Mouse (Mus musculus): ENCODE results near the gene Tmem100. TPM values are rescaled to one million over a fixed set of nuclear protein-coding genes. Genes with fewer than 3 reads are reported as not detected.

The Tmem100 gene
- polyA plus RNA-seq, 1 experiment: 1.1 TPM

- H3K27ac ChIP-seq (ENCODE audit: control insufficient read depth, insufficient read depth, low read depth, low read length, poor library complexity): no peak overlapping the region
- H3K4me3 ChIP-seq (replicated peaks; ENCODE audit: control insufficient read depth, low read depth, low read length): no peak overlapping the region
- no peaks in the 10 kb centered on the region for H3K4me1 ChIP-seq (ENCODE audit: control insufficient read depth, insufficient read depth, low read length)
- WGBS: 78% methylated on average over 5 of the region's 5 CpGs
- TF ChIP-seq POLR2A (IDR thresholded peaks at IDR 0.05; ENCODE audit: borderline replicate concordance, control insufficient read depth, low read depth, low read length) (no peak), CTCF (IDR thresholded peaks at IDR 0.05; ENCODE audit: control insufficient read depth, insufficient read depth, low read length) (no peak)
Measured at GRCm38 (mm10) chr11:90026802-90027174, 3.4 kb upstream of the Tmem100 start.

- no peaks in the 10 kb centered on the region for H3K4me1 ChIP-seq (ENCODE audit: control insufficient read depth, insufficient read depth, low read length)
- no peak for TF ChIP-seq POLR2A (IDR thresholded peaks at IDR 0.05; ENCODE audit: borderline replicate concordance, control insufficient read depth, low read depth, low read length)
- no peak for TF ChIP-seq CTCF (IDR thresholded peaks at IDR 0.05; ENCODE audit: control insufficient read depth, insufficient read depth, low read length)
- H3K4me3 ChIP-seq (replicated peaks; ENCODE audit: control insufficient read depth, low read depth, low read length): no peak overlapping the region
- H3K27ac ChIP-seq (ENCODE audit: control insufficient read depth, insufficient read depth, low read depth, low read length, poor library complexity): no peak overlapping the region
- WGBS: 70% methylated on average over 7 of the region's 7 CpGs
Measured at GRCm38 (mm10) chr11:90027216-90027615, 2.9 kb upstream of the Tmem100 start.

- Histone ChIP-seq H3K4me3 (replicated peaks; ENCODE audit: control insufficient read depth, low read depth, low read length) (no peak overlapping the region), H3K27ac (ENCODE audit: control insufficient read depth, insufficient read depth, low read depth, low read length, poor library complexity) (no peak overlapping the region), H3K4me1 (ENCODE audit: control insufficient read depth, insufficient read depth, low read length) (no peaks in the 10 kb centered on the region)
- no peak for TF ChIP-seq CTCF (IDR thresholded peaks at IDR 0.05; ENCODE audit: control insufficient read depth, insufficient read depth, low read length)
- no peak for TF ChIP-seq POLR2A (IDR thresholded peaks at IDR 0.05; ENCODE audit: borderline replicate concordance, control insufficient read depth, low read depth, low read length)
- WGBS: 86% methylated on average over 8 of the region's 8 CpGs
Measured at GRCm38 (mm10) chr11:90028746-90029145, 1.4 kb upstream of the Tmem100 start.

GRCm38 (mm10) chr11:90029354-90029753, 794 bp upstream of the Tmem100 start:
- peak overlapping the region; percentile 51 for H3K4me3 ChIP-seq (replicated peaks; ENCODE audit: control insufficient read depth, low read depth, low read length)
- no peak for TF ChIP-seq CTCF (IDR thresholded peaks at IDR 0.05; ENCODE audit: control insufficient read depth, insufficient read depth, low read length)
- no peak for TF ChIP-seq POLR2A (IDR thresholded peaks at IDR 0.05; ENCODE audit: borderline replicate concordance, control insufficient read depth, low read depth, low read length)
- H3K27ac ChIP-seq (ENCODE audit: control insufficient read depth, insufficient read depth, low read depth, low read length, poor library complexity): no peak overlapping the region
- H3K4me1 ChIP-seq (ENCODE audit: control insufficient read depth, insufficient read depth, low read length): no peaks in the 10 kb centered on the region
- WGBS: 4% methylated on average over 10 of the region's 10 CpGs

GRCm38 (mm10) chr11:90030557-90030956, 409 bp downstream of the Tmem100 start:
- WGBS: under 1% methylated on average over 15 of the region's 15 CpGs
- H3K27ac ChIP-seq (ENCODE audit: control insufficient read depth, insufficient read depth, low read depth, low read length, poor library complexity): no peak overlapping the region
- no peaks in the 10 kb centered on the region for H3K4me1 ChIP-seq (ENCODE audit: control insufficient read depth, insufficient read depth, low read length)
- H3K4me3 ChIP-seq (replicated peaks; ENCODE audit: control insufficient read depth, low read depth, low read length): no peak overlapping the region
- TF ChIP-seq CTCF (IDR thresholded peaks at IDR 0.05; ENCODE audit: control insufficient read depth, insufficient read depth, low read length) (no peak), POLR2A (IDR thresholded peaks at IDR 0.05; ENCODE audit: borderline replicate concordance, control insufficient read depth, low read depth, low read length) (no peak)

GRCm38 (mm10) chr11:90031076-90031475, 928 bp downstream of the Tmem100 start:
- H3K4me1 ChIP-seq (ENCODE audit: control insufficient read depth, insufficient read depth, low read length): no peaks in the 10 kb centered on the region
- no peak overlapping the region for H3K4me3 ChIP-seq (replicated peaks; ENCODE audit: control insufficient read depth, low read depth, low read length)
- TF ChIP-seq POLR2A (IDR thresholded peaks at IDR 0.05; ENCODE audit: borderline replicate concordance, control insufficient read depth, low read depth, low read length) (no peak), CTCF (IDR thresholded peaks at IDR 0.05; ENCODE audit: control insufficient read depth, insufficient read depth, low read length) (no peak)
- 54% methylated on average over 7 of the region's 7 CpGs for WGBS
- H3K27ac ChIP-seq (ENCODE audit: control insufficient read depth, insufficient read depth, low read depth, low read length, poor library complexity): no peak overlapping the region

- TF ChIP-seq POLR2A (IDR thresholded peaks at IDR 0.05; ENCODE audit: borderline replicate concordance, control insufficient read depth, low read depth, low read length): no peak
- TF ChIP-seq CTCF (IDR thresholded peaks at IDR 0.05; ENCODE audit: control insufficient read depth, insufficient read depth, low read length): no peak
- H3K4me1 ChIP-seq (ENCODE audit: control insufficient read depth, insufficient read depth, low read length): no peaks in the 10 kb centered on the region
- H3K27ac ChIP-seq (ENCODE audit: control insufficient read depth, insufficient read depth, low read depth, low read length, poor library complexity): no peak overlapping the region
- WGBS: 48% methylated on average over 8 of the region's 8 CpGs
- no peak overlapping the region for H3K4me3 ChIP-seq (replicated peaks; ENCODE audit: control insufficient read depth, low read depth, low read length)
Measured at GRCm38 (mm10) chr11:90032807-90033206, 2.7 kb downstream of the Tmem100 start.

- WGBS: 65% methylated on average over 5 of the region's 5 CpGs
- H3K27ac ChIP-seq (ENCODE audit: control insufficient read depth, insufficient read depth, low read depth, low read length, poor library complexity): no peak overlapping the region
- H3K4me3 ChIP-seq (replicated peaks; ENCODE audit: control insufficient read depth, low read depth, low read length): no peak overlapping the region
- TF ChIP-seq POLR2A (IDR thresholded peaks at IDR 0.05; ENCODE audit: borderline replicate concordance, control insufficient read depth, low read depth, low read length) (no peak), CTCF (IDR thresholded peaks at IDR 0.05; ENCODE audit: control insufficient read depth, insufficient read depth, low read length) (no peak)
- no peaks in the 10 kb centered on the region for H3K4me1 ChIP-seq (ENCODE audit: control insufficient read depth, insufficient read depth, low read length)
Measured at GRCm38 (mm10) chr11:90033442-90033841, 3.3 kb downstream of the Tmem100 start.

- TF ChIP-seq CTCF (IDR thresholded peaks at IDR 0.05; ENCODE audit: control insufficient read depth, insufficient read depth, low read length) (no peak), POLR2A (IDR thresholded peaks at IDR 0.05; ENCODE audit: borderline replicate concordance, control insufficient read depth, low read depth, low read length) (no peak)
- Histone ChIP-seq H3K27ac (ENCODE audit: control insufficient read depth, insufficient read depth, low read depth, low read length, poor library complexity) (no peak overlapping the region), H3K4me1 (ENCODE audit: control insufficient read depth, insufficient read depth, low read length) (no peaks in the 10 kb centered on the region), H3K4me3 (replicated peaks; ENCODE audit: control insufficient read depth, low read depth, low read length) (no peak overlapping the region)
- WGBS: 78% methylated on average over 12 of the region's 12 CpGs
Measured at GRCm38 (mm10) chr11:90034646-90035045, 4.5 kb downstream of the Tmem100 start.

All from bone marrow, adult 2 months (tissue).